Comparison of ENCODE assay signal across 7 mouse cellular contexts in genomic region chr17:46857361-46857902, GRCm38 (mm10). TPM values are rescaled to one million over a fixed set of nuclear protein-coding genes. Genes with fewer than 3 reads are reported as not detected.
DNase-seq lines count a peak whose midpoint lies in the region; ATAC-seq and TF ChIP-seq lines count a peak whose summit lies in the region.

No protein-coding gene starts in this region.

- intact Hi-C loops in gastrocnemius, postnatal 36 days (cut with DNase I) = no loop called here

- H3K9ac ChIP-seq in intestine, embryonic 16.5 days (ENCODE audit: low read depth, low read length) = peak overlapping the region; percentile 100
- H3K9ac ChIP-seq in midbrain, embryonic 13.5 days (replicated peaks) = peak overlapping the region; percentile 100

- H3K9me3 ChIP-seq in intestine, embryonic 16.5 days (ENCODE audit: control insufficient read depth, low read length) = no peaks in the 10 kb centered on the region
- H3K9me3 ChIP-seq in limb, embryonic 10.5 days (replicated peaks) = no peaks in the 10 kb centered on the region
- no peaks in the 10 kb centered on the region for H3K9me3 ChIP-seq in midbrain, embryonic 13.5 days

- peak; percentile 86 for DNase-seq in adrenal gland, postnatal 10 days
- peak; percentile 77 for DNase-seq in embryo, embryonic 11.5 days (ENCODE audit: low read depth, low spot score)
- DNase-seq in gastrocnemius, postnatal 36 days = peak; percentile 76 to 79
- peak; percentile 87 for DNase-seq in limb, embryonic 10.5 days (ENCODE audit: low spot score)
- peak in 1 of 2 experiments; percentile 65 for DNase-seq in spleen, adult 2 months (ENCODE audit: low read depth in 1 of 2, low spot score in 2 of 2)

- H3K27ac ChIP-seq in intestine, embryonic 16.5 days (ENCODE audit: low read length) = peak overlapping the region; percentile 100
- H3K27ac ChIP-seq in limb, embryonic 10.5 days = peak overlapping the region; percentile 100
- H3K27ac ChIP-seq in midbrain, embryonic 13.5 days = peak overlapping the region; percentile 100
- peak overlapping the region; percentile 100 for H3K27ac ChIP-seq in spleen, adult 2 months (ENCODE audit: insufficient read depth, low read length)

- peak overlapping the region; percentile 45 for H3K4me2 ChIP-seq in intestine, embryonic 16.5 days (ENCODE audit: low read depth, low read length)
- peak overlapping the region; percentile 69 for H3K4me2 ChIP-seq in midbrain, embryonic 13.5 days (replicated peaks)

- 0% methylated on average over 31 of the region's 52 CpGs for WGBS in intestine, embryonic 16.5 days
- under 1% methylated on average over 48 of the region's 52 CpGs for WGBS in limb, embryonic 10.5 days
- under 1% methylated on average over 38 of the region's 52 CpGs for WGBS in midbrain, embryonic 13.5 days
- WGBS in spleen, adult 2 months = 0% methylated on average over 34 of the region's 52 CpGs

- no peaks in the 10 kb centered on the region for H3K27me3 ChIP-seq in intestine, embryonic 16.5 days (replicated peaks; ENCODE audit: control insufficient read depth, insufficient read depth, low read length)
- no peaks in the 10 kb centered on the region for H3K27me3 ChIP-seq in limb, embryonic 10.5 days (ENCODE audit: low read depth, poor library complexity, severe bottlenecking)
- no peaks in the 10 kb centered on the region for H3K27me3 ChIP-seq in midbrain, embryonic 13.5 days
- H3K27me3 ChIP-seq in spleen, adult 2 months (ENCODE audit: control insufficient read depth, insufficient read depth, low read length) = no peaks in the 10 kb centered on the region

- peak; percentile 26 for TF ChIP-seq POLR2A in spleen, adult 2 months (IDR thresholded peaks at IDR 0.05; ENCODE audit: low read depth, low read length)

- H3K4me1 ChIP-seq in intestine, embryonic 16.5 days (ENCODE audit: control insufficient read depth, insufficient read depth, low read length) = peaks cover 25% of the 10 kb centered on the region
- peaks cover 47% of the 10 kb centered on the region for H3K4me1 ChIP-seq in limb, embryonic 10.5 days
- H3K4me1 ChIP-seq in midbrain, embryonic 13.5 days (replicated peaks) = peaks cover 47% of the 10 kb centered on the region
- H3K4me1 ChIP-seq in spleen, adult 2 months (ENCODE audit: control insufficient read depth, insufficient read depth, insufficient read length) = peaks cover 17% of the 10 kb centered on the region

- H3K4me3 ChIP-seq in intestine, embryonic 16.5 days (ENCODE audit: low read length) = peak overlapping the region; percentile 82
- H3K4me3 ChIP-seq in limb, embryonic 10.5 days = peak overlapping the region; percentile 97
- peak overlapping the region; percentile 95 for H3K4me3 ChIP-seq in midbrain, embryonic 13.5 days (replicated peaks)
- H3K4me3 ChIP-seq in spleen, adult 2 months (ENCODE audit: extremely low read depth, insufficient read depth, insufficient read length) = peak overlapping the region; percentile 95

- H3K36me3 ChIP-seq in intestine, embryonic 16.5 days (ENCODE audit: control insufficient read depth, insufficient read depth, low read length) = no peaks in the 10 kb centered on the region
- H3K36me3 ChIP-seq in limb, embryonic 10.5 days = peaks cover 5% of the 10 kb centered on the region
- H3K36me3 ChIP-seq in midbrain, embryonic 13.5 days = no peaks in the 10 kb centered on the region
- no peaks in the 10 kb centered on the region; the same call in 1 of the 2 replicates for H3K36me3 ChIP-seq in spleen, adult 2 months (ENCODE audit: control insufficient read depth, insufficient read depth, low read length)

- TF ChIP-seq CTCF in spleen, adult 2 months (IDR thresholded peaks at IDR 0.05; ENCODE audit: extremely low read depth, insufficient read depth, insufficient read length, insufficient replicate concordance) = no peak

- peak; percentile 80 for ATAC-seq in intestine, embryonic 16.5 days
- peak; percentile 85 for ATAC-seq in midbrain, embryonic 13.5 days

RNA-seq across cellular contexts. Expression of gene Bicral, which starts 0.8 kb away (rescaled TPM):
- total RNA-seq in adrenal gland, postnatal 10 days (2021) = 10 to 100 TPM; 15.2 to 19.0 TPM
- 10 to 100 TPM in 1 of 2 experiments, 1 to 10 TPM in 1; 8.2 to 12.1 TPM for total RNA-seq in gastrocnemius, postnatal 36 days (2021)
- 3.0 TPM in 2 replicates for polyA plus RNA-seq in intestine, embryonic 16.5 days (2015; fragmentation: Nextera tagmentation; extraction: Ambion mirVana)
- 3.6 and 4.3 TPM in 2 replicates for polyA plus RNA-seq in limb, embryonic 10.5 days (2016; fragmentation: Nextera tagmentation; extraction: Ambion mirVana)
- polyA plus RNA-seq in midbrain, embryonic 13.5 days (2015; fragmentation: Nextera tagmentation; extraction: Ambion mirVana) = 9.4 and 9.6 TPM in 2 replicates
- polyA plus RNA-seq in spleen, adult 2 months (2012; rRNA removed) = 14.4 and 14.5 TPM in 2 replicates

RNA-seq across cellular contexts. Expression of gene Tbcc, which starts 33.1 kb away (rescaled TPM):
- 10 to 100 TPM; 21.6 to 23.3 TPM for total RNA-seq in adrenal gland, postnatal 10 days (2021)
- 1 to 10 TPM; 7.4 to 8.5 TPM for total RNA-seq in gastrocnemius, postnatal 36 days (2021)
- polyA plus RNA-seq in intestine, embryonic 16.5 days (2015; fragmentation: Nextera tagmentation; extraction: Ambion mirVana) = 31.8 and 35.8 TPM in 2 replicates
- polyA plus RNA-seq in limb, embryonic 10.5 days (2016; fragmentation: Nextera tagmentation; extraction: Ambion mirVana) = 62.1 and 66.3 TPM in 2 replicates
- 56.6 and 68.3 TPM in 2 replicates for polyA plus RNA-seq in midbrain, embryonic 13.5 days (2015; fragmentation: Nextera tagmentation; extraction: Ambion mirVana)
- 17.2 and 21.3 TPM in 2 replicates for polyA plus RNA-seq in spleen, adult 2 months (2012; rRNA removed)

RNA-seq across cellular contexts. Expression of gene Prph2, which starts 52.8 kb away (rescaled TPM):
- total RNA-seq in adrenal gland, postnatal 10 days (2021) = not detected
- not detected for total RNA-seq in gastrocnemius, postnatal 36 days (2021)
- not detected in 2 replicates for polyA plus RNA-seq in intestine, embryonic 16.5 days (2015; fragmentation: Nextera tagmentation; extraction: Ambion mirVana)
- not detected in 2 replicates for polyA plus RNA-seq in limb, embryonic 10.5 days (2016; fragmentation: Nextera tagmentation; extraction: Ambion mirVana)
- polyA plus RNA-seq in midbrain, embryonic 13.5 days (2015; fragmentation: Nextera tagmentation; extraction: Ambion mirVana) = not detected in 2 replicates
- polyA plus RNA-seq in spleen, adult 2 months (2012; rRNA removed) = not detected in 2 replicates
